Mouse (Mus musculus) kidney, adult 2 months (tissue): Measurements from ENCODE around the gene Edc4.

Experiments used
- CTCF ChIP-seq: fragments of 200-500 bp; conservative IDR thresholded peaks from 2 replicates; pipeline ENCODE4 v1.5.1; 2011; ENCODE audit warnings: low read depth, mild to moderate bottlenecking, control low read depth, low read length, moderate library complexity, mixed read lengths; ENCODE audit not compliant: insufficient read depth, insufficient read length
- POLR2A ChIP-seq: fragments of 200-500 bp; IDR thresholded peaks from one replicate; pipeline ENCODE4 v1.6.1; 2011; ENCODE audit warnings: low read depth, low read length, control low read depth

DNA sequence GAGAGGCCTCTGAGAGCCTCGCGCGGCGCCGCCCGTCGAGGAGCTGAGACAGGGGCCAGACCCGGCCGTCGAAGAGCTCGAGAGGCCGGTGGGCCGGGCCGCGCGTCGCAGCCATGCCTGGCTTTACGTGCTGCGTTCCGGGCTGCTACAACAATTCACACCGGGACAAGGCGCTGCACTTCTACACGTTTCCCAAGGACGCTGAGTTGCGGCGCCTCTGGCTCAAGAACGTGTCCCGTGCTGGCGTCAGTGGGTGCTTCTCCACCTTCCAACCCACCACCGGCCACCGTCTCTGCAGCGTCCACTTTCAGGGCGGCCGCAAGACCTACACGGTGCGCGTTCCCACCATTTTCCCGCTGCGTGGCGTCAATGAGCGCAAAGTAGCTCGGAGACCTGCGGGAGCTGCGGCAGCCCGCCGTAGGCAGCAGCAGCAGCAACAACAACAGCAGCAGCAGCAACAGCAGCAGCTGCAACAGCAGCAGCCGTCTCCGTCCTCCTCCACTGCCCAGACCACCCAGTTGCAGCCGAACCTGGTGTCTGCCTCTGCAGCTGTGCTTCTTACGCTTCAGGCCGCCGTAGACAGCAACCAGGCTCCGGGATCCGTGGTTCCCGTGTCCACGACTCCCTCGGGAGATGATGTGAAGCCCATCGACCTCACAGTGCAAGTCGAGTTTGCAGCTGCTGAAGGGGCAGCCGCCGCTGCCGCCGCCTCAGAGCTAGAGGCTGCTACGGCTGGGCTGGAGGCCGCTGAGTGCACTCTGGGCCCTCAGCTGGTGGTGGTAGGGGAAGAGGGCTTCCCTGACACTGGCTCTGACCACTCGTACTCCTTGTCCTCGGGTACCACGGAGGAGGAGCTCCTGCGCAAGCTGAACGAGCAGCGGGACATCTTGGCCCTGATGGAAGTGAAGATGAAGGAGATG is 25.2 kb upstream of the Edc4 start:
- TF ChIP-seq CTCF (no peak), POLR2A (no peak)
